Mouse (Mus musculus): ENCODE measurements at regions not wholly inside any gene's neighbourhood (a gene's known extent, or its start where the extent isn't known, plus 50 kb on each side); places are given as distances from the start of the nearest gene placed in this dataset.
A peak's percentile ranks its signal among the peaks of the same experiment; 100 is the strongest.
"Not testable (repeated sequence)": the region's sequence is repeated elsewhere in the genome, so short reads cannot be mapped to it uniquely, and the experiment has no call there.

GRCm38 (mm10) chr3:126210226-126210625 lies 153.3 kb upstream of the Arsj start:
- no peaks in the 10 kb centered on the region for H3K27me3 ChIP-seq
- H3K27ac ChIP-seq (replicated peaks): no peak overlapping the region; the same call in 1 of the 2 replicates
- no peak overlapping the region for H3K9ac ChIP-seq
- WGBS: 61% methylated on average over 1 of the region's 1 CpGs
- no peaks in the 10 kb centered on the region for H3K36me3 ChIP-seq
- H3K9me3 ChIP-seq: no peaks in the 10 kb centered on the region
- ATAC-seq (ENCODE audit: low FRiP score, low read depth): no peak
- H3K4me3 ChIP-seq: no peak overlapping the region
- H3K4me1 ChIP-seq (replicated peaks): no peaks in the 10 kb centered on the region
- no peak overlapping the region for H3K4me2 ChIP-seq

GRCm38 (mm10) chr3:126227575-126227974 lies 135.9 kb upstream of the Arsj start:
- Histone ChIP-seq H3K4me3 (no peak overlapping the region), H3K4me2 (no peak overlapping the region), H3K36me3 (no peaks in the 10 kb centered on the region), H3K27me3 (no peaks in the 10 kb centered on the region), H3K9ac (no peak overlapping the region), H3K27ac (replicated peaks) (no peak overlapping the region), H3K4me1 (replicated peaks) (no peaks in the 10 kb centered on the region), H3K9me3 (no peaks in the 10 kb centered on the region)
- WGBS: 94% methylated on average over 4 of the region's 4 CpGs
- no peak for ATAC-seq (ENCODE audit: low FRiP score, low read depth)

- Histone ChIP-seq H3K27me3 (no peaks in the 10 kb centered on the region), H3K9me3 (no peaks in the 10 kb centered on the region), H3K4me3 (no peak overlapping the region), H3K36me3 (no peaks in the 10 kb centered on the region), H3K27ac (replicated peaks) (no peak overlapping the region), H3K9ac (no peak overlapping the region), H3K4me1 (replicated peaks) (no peaks in the 10 kb centered on the region), H3K4me2 (no peak overlapping the region)
- no peak for ATAC-seq (ENCODE audit: low FRiP score, low read depth)
- WGBS: 85% methylated on average over 3 of the region's 3 CpGs
Measured at GRCm38 (mm10) chr3:126245834-126246233, 117.7 kb upstream of the Arsj start.

- Histone ChIP-seq H3K27me3 (no peaks in the 10 kb centered on the region), H3K36me3 (no peaks in the 10 kb centered on the region), H3K9me3 (no peaks in the 10 kb centered on the region), H3K27ac (replicated peaks) (no peak overlapping the region), H3K4me3 (no peak overlapping the region), H3K4me2 (no peak overlapping the region), H3K4me1 (replicated peaks) (no peaks in the 10 kb centered on the region), H3K9ac (no peak overlapping the region)
- WGBS: 87% methylated on average over 8 of the region's 8 CpGs
- ATAC-seq (ENCODE audit: low FRiP score, low read depth): no peak
Measured at GRCm38 (mm10) chr3:126261270-126261669, 102.2 kb upstream of the Arsj start.

GRCm38 (mm10) chr3:126272027-126272426 lies 91.5 kb upstream of the Arsj start:
- not testable (repeated sequence) for H3K9me3 ChIP-seq; ATAC-seq (ENCODE audit: low FRiP score, low read depth); H3K4me3 ChIP-seq; H3K4me1 ChIP-seq (replicated peaks); H3K27ac ChIP-seq (replicated peaks); H3K36me3 ChIP-seq; H3K4me2 ChIP-seq; H3K27me3 ChIP-seq; H3K9ac ChIP-seq

- Histone ChIP-seq H3K9me3 (no peaks in the 10 kb centered on the region), H3K4me3 (no peak overlapping the region), H3K27ac (replicated peaks) (no peak overlapping the region), H3K27me3 (no peaks in the 10 kb centered on the region), H3K36me3 (no peaks in the 10 kb centered on the region), H3K4me1 (replicated peaks) (no peaks in the 10 kb centered on the region), H3K4me2 (no peak overlapping the region), H3K9ac (no peak overlapping the region)
- WGBS: 91% methylated on average over 3 of the region's 3 CpGs
- ATAC-seq (ENCODE audit: low FRiP score, low read depth): no peak
Measured at GRCm38 (mm10) chr3:126273566-126273965, 89.9 kb upstream of the Arsj start.

GRCm38 (mm10) chr3:126276008-126276700 lies 87.3 kb upstream of the Arsj start:
- H3K36me3 ChIP-seq: no peaks in the 10 kb centered on the region
- ATAC-seq (ENCODE audit: low FRiP score, low read depth): no peak
- no peaks in the 10 kb centered on the region for H3K9me3 ChIP-seq
- H3K4me1 ChIP-seq (replicated peaks): no peaks in the 10 kb centered on the region
- no peak overlapping the region for H3K4me2 ChIP-seq
- WGBS: 79% methylated on average over 3 of the region's 3 CpGs
- H3K9ac ChIP-seq: no peak overlapping the region
- H3K4me3 ChIP-seq: no peak overlapping the region
- H3K27me3 ChIP-seq: no peaks in the 10 kb centered on the region
- H3K27ac ChIP-seq (replicated peaks): no peak overlapping the region

- H3K4me1 ChIP-seq (replicated peaks): 0 out of 2 replicates have a peak, but pooled peaks cover 4% of the 10 kb centered on the region
- 62% methylated on average over 7 of the region's 7 CpGs for WGBS
- H3K27ac ChIP-seq (replicated peaks): 0 out of 2 replicates have a peak overlapping the region, but pooled peaks have one; percentile 25
- H3K9ac ChIP-seq: no peak overlapping the region
- no peak overlapping the region for H3K4me3 ChIP-seq
- H3K9me3 ChIP-seq: no peaks in the 10 kb centered on the region
- ATAC-seq (ENCODE audit: low FRiP score, low read depth): no peak
- H3K27me3 ChIP-seq: no peaks in the 10 kb centered on the region
- no peak overlapping the region for H3K4me2 ChIP-seq
- no peaks in the 10 kb centered on the region for H3K36me3 ChIP-seq
Measured at GRCm38 (mm10) chr3:126284294-126285090, 79.0 kb upstream of the Arsj start.

- Histone ChIP-seq H3K27me3 (no peaks in the 10 kb centered on the region), H3K4me3 (no peak overlapping the region), H3K9me3 (no peaks in the 10 kb centered on the region), H3K36me3 (no peaks in the 10 kb centered on the region), H3K4me1 (replicated peaks) (no peaks in the 10 kb centered on the region), H3K27ac (replicated peaks) (no peak overlapping the region), H3K9ac (no peak overlapping the region), H3K4me2 (no peak overlapping the region)
- ATAC-seq (ENCODE audit: low FRiP score, low read depth): no peak
- 81% methylated on average over 5 of the region's 5 CpGs for WGBS
Measured at GRCm38 (mm10) chr3:126292259-126292658, 71.2 kb upstream of the Arsj start.

- Histone ChIP-seq H3K36me3 (no peaks in the 10 kb centered on the region), H3K4me2 (no peak overlapping the region), H3K4me1 (replicated peaks) (no peaks in the 10 kb centered on the region), H3K9ac (no peak overlapping the region), H3K27ac (replicated peaks) (no peak overlapping the region), H3K9me3 (no peaks in the 10 kb centered on the region), H3K27me3 (no peaks in the 10 kb centered on the region), H3K4me3 (no peak overlapping the region)
- ATAC-seq (ENCODE audit: low FRiP score, low read depth): no peak
- WGBS: 78% methylated on average over 1 of the region's 1 CpGs
Measured at GRCm38 (mm10) chr3:126292830-126293229, 70.7 kb upstream of the Arsj start.

- H3K27ac ChIP-seq (replicated peaks): no peak overlapping the region
- H3K4me3 ChIP-seq: no peak overlapping the region
- 89% methylated on average over 4 of the region's 4 CpGs for WGBS
- ATAC-seq (ENCODE audit: low FRiP score, low read depth): no peak
- H3K27me3 ChIP-seq: no peaks in the 10 kb centered on the region
- no peak overlapping the region for H3K4me2 ChIP-seq
- H3K36me3 ChIP-seq: no peaks in the 10 kb centered on the region
- H3K9ac ChIP-seq: no peak overlapping the region
- no peaks in the 10 kb centered on the region for H3K4me1 ChIP-seq (replicated peaks)
- H3K9me3 ChIP-seq: no peaks in the 10 kb centered on the region
Measured at GRCm38 (mm10) chr3:126293645-126294044, 69.8 kb upstream of the Arsj start.

- H3K27ac ChIP-seq (replicated peaks): no peak overlapping the region
- no peak overlapping the region for H3K4me3 ChIP-seq
- no peaks in the 10 kb centered on the region for H3K27me3 ChIP-seq
- 97% methylated on average over 1 of the region's 1 CpGs for WGBS
- H3K9ac ChIP-seq: no peak overlapping the region
- no peaks in the 10 kb centered on the region for H3K9me3 ChIP-seq
- ATAC-seq (ENCODE audit: low FRiP score, low read depth): no peak
- no peaks in the 10 kb centered on the region for H3K4me1 ChIP-seq (replicated peaks)
- no peak overlapping the region for H3K4me2 ChIP-seq
- H3K36me3 ChIP-seq: no peaks in the 10 kb centered on the region
Measured at GRCm38 (mm10) chr3:126295932-126296331, 67.6 kb upstream of the Arsj start.

Measured in hindbrain, embryonic 15.5 days (tissue).